Mouse (Mus musculus): ENCODE measurements around the gene Sdc4.

The Sdc4 gene

DNA sequence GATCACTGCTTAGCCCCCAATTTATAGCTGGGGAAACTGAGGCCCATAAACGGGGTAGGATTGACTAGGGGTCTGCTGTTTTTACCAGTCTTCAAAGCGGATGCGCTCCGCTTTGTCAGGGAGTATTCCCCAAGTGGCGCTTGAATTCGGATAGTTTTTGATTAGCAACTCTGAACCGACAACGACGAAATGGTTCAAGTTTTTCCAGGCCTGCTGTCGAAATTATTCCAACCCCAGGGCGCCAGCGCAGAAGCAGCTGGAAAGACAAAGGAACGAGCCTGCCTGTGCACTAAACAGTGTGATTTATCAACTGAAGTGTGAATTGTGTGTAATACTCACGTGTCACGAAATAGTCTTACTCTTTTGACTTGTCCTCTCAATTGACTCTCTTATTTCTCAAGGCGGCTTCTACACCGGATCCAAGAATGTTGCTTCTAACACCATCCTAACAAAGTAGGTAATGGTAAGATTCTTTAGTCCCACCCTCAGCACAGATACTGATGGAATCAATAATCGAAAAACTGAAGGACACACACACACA is at the start of gene Sdc4:
Gene Sdc4, minus strand, starts transcription at position 428 of the 541 bp plus-strand sequence.
- no peak for DNase-seq

- no peak for DNase-seq
Observed at GRCm38 (mm10) chr2:164487812-164488211, 44.1 kb upstream of the Sdc4 start.

- DNase-seq: no peak
Observed at GRCm38 (mm10) chr2:164487115-164487527, 43.4 kb upstream of the Sdc4 start.

- peak; percentile 41 for DNase-seq
Observed at GRCm38 (mm10) chr2:164486258-164487114, 42.8 kb upstream of the Sdc4 start.

DNA sequence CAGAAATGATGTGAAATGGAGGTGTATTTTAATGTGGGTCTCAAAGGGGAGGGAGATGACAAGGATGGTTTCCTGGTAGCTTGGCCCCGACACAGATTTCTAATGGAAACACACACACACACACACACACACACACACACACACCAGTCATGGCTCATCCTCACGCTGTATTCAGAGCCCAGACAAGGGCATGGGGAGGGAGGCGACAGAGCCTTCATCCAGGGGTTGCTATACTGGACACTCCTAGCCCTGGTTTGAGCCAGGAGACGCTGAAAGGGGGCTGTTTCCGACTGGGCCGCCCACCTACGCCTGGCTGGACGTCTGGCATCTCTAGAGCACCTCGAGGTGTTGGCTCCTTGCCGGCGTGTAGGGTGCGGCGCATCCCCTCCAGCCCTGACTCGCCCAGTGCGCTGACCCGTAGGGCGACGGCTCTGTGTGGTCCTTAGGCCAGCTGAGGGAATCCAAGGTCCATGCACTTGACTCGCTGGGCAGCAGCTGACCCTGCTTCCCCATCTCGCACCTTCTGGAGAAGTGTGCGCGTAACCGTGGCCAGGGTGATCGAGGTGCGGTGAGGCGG is 42.1 kb upstream of the Sdc4 start, which contains the start of gene Dbndd2:
Gene Dbndd2, plus strand, starts transcription at position 426 of the 577 bp plus-strand sequence.
- DNase-seq: no peak

GRCm38 (mm10) chr2:164473624-164474023 is 29.9 kb upstream of the Sdc4 start, which contains the start of gene Trp53tg5:
Gene Trp53tg5 (minus strand): TSS chr2:164473724.
- DNase-seq: no peak

DNA sequence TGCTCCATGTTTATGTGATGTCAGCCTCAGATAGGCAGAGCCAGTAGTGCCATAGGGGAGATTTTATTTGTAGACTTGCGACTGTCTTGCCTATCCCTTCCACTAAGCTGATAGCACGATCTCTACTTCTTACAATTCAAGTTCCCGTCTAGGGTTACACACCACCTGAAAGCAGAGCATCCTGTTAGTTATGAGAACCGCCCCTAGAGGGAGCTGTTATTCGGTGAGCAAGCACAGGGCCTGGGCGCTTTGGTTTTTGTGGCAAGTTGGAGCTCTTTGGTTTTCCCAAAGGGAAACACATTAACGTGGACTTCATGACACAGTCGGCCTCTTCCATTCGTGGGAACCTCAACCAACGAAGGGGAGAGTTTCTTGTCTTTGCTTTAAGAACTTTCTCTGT is 26.6 kb upstream of the Sdc4 start:
- DNase-seq: peak; percentile 71

DNA sequence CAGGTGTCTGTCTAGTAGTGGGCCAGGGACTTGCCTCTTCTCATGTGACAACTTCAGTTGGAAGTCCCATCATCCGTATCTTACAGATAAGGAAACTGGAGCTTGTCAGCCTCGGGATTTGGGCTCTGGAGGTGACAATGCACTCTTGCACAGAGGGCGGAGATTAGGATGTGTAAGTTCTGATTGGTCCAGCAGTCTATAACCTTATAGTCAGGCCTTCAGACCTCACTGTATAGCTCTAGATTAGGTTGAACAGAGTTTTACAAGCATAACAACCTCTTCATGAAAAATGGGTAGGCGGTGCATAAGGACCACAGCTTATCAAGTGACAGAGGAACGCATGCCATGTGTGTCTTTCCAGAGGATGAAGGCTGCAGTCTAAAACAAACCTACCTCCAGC is 23.1 kb upstream of the Sdc4 start:
- no peak for DNase-seq

DNA sequence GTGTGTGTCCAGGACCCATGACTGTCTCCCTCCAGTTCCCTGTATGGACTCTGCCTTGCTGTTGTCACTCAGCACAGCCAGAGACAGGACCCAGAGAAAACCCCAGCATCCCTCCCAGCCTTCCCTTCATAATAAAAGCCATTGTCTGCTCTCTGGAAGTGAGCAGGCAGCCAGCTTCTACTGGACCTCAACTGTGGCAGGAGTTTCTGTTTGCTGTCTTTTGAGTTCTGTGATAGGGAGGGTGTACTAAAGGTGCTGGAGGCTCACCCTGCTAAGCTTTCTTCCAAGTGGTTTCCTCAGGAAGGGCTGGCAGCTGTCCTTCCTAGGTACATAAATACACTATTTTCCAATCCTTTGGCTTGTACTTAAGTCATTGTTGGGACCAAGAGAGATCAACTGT is 21.5 kb upstream of the Sdc4 start:
- no peak for DNase-seq

GRCm38 (mm10) chr2:164460745-164461551 is 17.3 kb upstream of the Sdc4 start, which contains the start of gene Gm20458:
Gene Gm20458 (plus strand): TSS chr2:164460967.
- DNase-seq: peak; percentile 92

- DNase-seq: no peak
Observed at GRCm38 (mm10) chr2:164458535-164458934, 14.8 kb upstream of the Sdc4 start.

- no peak for DNase-seq
Observed at GRCm38 (mm10) chr2:164457942-164458341, 14.3 kb upstream of the Sdc4 start.

GRCm38 (mm10) chr2:164456864-164457300 is 13.2 kb upstream of the Sdc4 start, which contains the start of gene Sys1:
Gene Sys1 (plus strand): TSS chr2:164456964.
- no peak for DNase-seq

GRCm38 (mm10) chr2:164456413-164456812 is 12.7 kb upstream of the Sdc4 start:
- DNase-seq: no peak

- no peak for DNase-seq
Observed at GRCm38 (mm10) chr2:164455421-164456190, 11.9 kb upstream of the Sdc4 start.

DNA sequence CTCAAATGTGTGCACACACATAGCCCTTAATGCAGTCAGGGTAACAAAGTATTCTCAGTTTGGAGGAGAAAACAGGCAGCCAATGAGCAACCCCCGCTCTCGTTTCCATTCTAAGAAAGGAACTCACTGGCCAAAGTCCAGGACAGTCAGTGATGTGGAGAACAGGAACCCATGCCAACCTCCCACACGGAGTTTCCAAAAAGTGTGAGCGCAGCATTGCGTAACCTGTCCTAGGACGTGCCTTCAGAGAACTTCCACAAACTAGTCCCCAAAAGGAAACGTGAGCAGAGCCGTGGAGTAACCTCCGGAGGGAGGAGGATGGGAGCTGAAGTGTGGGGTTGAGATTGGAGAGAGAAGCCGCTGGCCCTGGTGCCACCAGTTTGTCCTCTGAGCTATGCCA is 11.2 kb upstream of the Sdc4 start:
- DNase-seq: no peak

DNA sequence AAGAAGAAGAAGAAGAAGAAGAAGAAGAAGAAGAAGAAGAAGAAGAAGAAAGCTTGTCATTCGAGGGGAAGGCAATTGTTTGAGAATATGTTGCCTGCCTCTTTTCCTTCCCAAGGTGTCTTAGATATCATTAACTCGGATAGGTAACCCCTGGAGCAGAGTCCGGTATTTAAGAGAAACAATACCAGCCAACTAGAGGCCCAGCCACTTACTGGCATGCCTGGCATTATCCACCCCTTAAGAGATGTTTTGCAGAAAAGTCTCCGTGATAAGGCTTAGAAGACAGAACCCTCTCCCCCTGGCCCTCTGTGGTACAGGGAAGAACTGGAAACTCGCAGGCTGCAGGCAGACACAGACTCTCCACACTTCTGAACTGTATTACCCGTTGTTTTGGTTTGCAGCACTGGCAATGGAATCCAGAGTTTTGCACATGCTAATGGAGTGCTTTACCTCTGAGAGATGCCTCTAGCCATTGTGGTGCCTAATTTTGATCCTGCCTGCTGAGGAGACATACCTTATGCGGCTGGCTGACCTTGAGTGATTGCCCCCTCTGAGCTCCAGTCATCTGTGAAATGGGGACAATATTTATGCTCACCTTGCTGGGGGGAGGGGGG is 10.3 kb upstream of the Sdc4 start:
- DNase-seq: no peak

DNA sequence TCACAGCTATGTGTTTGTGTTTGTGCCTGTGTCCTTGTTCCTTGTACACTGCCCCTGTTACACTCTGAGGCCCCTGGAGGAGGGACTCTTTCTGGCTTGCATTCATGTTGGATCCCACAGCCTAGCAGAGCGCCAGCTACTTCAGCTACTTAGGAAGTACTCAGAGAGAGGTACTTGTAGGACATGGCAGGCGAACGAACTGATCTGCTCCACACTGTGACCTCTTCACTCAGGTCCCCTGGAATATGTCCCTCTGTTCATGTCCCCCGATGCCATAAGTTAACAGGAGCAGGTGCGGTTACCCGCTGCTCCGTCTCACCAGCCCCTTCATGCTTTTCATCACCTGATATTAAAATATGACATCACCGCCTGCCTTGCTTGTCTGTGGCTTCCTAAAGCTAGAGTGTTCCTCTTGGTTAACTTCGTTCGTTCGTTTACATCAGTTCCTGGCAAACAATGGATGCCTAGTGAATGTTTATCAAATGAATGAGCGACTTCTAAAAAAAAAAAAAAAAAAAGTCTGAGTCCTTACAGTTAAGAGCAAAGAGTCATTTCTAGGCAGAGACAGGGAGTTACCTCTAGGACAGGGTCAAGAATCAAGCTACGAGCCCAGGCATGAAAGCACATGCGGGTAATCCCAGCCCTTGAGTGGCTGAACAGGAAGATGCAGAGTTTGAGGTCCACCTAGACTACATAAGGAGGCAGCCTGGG is 9.5 kb upstream of the Sdc4 start:
- DNase-seq: no peak

DNA sequence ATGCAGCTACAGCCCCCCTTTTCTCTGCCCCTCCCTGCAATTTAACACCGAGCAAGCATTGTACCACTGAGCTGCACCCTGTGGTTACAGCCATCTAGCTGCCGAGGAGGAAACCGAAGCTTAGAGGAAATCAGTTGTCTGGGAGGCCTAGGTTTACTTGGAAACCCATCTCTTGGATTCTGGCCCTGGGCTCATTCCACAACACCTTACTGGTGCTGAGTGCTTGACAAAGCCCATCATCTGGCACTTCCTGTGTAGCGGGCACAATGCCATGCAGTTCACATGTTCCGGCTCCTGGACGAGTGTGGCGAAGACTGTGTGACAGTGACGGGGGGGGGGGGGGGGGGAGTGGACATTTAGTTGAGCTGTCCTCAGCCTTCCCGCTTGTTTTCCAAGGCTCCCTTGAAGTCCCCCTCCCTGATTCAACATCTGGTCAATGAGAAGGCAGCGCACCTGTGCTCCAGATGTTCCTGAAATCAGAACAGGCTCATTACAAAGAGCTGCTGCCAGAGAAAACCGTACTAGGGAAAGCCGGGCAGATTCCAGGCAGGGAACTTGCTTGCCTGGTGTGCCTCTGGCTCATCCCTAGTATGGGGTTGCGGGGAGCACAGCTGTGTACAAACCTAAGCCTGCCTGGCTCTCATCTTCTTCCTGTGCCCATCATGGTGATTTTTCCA is 8.5 kb upstream of the Sdc4 start:
- no peak for DNase-seq

GRCm38 (mm10) chr2:164449341-164450042 is 5.8 kb upstream of the Sdc4 start:
- DNase-seq: no peak

All from thymus, postnatal 4 days (tissue).